Mouse (Mus musculus) ovary, postnatal 36 days (tissue): ENCODE results near the gene Mrpl38.

ENCODE experiments used
- DNase-seq: peaks from one replicate; pipeline ENCODE4 v3.0.0; 2022; ENCODE audit warnings: low spot score, mixed read lengths

The Mrpl38 gene

DNA sequence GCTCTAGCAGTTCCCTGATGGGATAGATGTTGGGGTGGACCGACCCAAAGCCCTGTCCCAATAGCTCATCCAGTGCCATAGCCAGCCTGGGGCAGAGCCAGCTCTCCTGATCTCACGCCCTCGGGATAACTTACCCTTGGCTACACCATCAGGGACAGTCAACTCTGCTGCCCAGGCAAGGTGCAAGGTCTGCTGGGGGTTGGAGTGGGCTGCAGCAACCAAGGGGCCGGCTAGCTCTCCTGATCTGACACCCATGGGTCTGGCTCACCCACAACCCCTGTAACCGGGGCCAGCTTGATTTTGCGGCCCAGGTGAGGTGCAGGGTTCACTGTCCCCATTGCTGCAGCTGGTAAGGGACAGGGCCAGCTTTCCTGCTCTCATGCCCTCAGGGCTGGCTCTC lies 47.1 kb downstream of the Mrpl38 start:
- no peak for DNase-seq

DNA sequence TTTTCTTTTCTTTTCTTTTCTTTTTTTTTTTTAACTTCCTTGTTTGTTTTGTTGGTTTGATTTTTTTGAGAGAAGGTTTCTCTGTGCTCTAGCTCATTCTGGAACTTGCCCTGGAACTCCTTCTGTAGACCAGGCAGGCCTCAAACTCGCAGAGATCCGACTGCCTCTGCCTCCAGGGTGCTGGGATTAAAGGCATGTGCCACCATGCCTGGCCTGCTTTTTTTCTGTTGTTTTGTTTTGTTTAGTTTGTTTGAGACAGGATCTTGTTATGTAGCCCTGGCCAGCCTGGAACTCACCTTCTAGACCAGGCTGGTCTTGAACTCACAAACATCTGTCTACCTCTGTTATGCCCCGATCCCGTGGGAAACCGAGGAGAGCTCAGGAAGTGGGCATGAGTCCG lies 49.1 kb downstream of the Mrpl38 start:
- no peak for DNase-seq

DNA sequence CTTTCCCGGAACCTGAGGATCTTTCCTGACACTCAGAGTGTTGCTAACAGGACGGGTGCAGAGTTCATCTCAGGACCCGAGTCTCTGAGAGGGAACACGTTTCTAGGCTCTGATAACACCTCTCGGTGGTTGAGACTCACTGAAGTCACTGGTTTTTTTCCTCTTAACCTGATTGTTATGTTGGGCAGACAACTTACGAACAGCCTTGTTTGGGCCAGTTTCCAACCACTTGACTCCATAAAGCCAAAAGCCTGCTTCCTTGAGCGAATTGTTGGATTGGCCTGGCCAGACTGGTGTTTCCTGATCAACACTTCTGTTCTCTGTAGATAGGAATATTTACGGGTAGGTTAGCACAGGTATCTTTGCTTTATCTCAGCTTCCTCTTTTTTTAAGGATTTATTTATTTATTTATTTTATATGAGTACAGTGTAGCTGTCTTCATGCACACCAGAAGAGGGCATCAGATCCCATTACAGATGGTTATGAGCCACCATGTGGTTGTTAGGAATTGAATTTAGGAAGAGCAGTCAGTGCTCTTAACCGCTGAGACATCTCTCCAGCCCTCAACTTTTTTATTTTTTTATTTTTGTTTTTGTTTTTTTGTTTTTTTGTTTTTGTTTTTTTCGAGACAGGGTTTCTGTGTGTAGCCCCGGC lies 49.8 kb downstream of the Mrpl38 start:
- no peak for DNase-seq

DNA sequence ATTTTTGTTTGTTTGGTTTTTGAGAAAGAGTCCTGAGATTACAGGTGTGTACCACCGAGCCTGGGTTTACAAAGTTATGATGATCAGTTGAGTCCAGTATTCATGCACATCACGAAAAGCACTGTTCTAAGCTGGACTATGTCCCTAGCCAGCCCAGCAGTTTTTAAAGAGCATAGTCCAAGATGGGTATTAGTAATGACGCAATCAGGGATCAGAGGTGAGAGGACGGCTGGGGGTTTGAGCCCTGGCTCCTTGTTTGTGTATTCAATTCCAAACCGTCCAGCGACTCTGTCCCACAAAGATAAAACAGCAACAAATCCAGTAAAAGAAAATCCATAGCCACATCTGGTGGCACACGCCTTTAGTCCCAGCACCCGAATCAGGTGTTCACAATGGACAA lies 50.5 kb downstream of the Mrpl38 start:
- DNase-seq, result no peak

DNA sequence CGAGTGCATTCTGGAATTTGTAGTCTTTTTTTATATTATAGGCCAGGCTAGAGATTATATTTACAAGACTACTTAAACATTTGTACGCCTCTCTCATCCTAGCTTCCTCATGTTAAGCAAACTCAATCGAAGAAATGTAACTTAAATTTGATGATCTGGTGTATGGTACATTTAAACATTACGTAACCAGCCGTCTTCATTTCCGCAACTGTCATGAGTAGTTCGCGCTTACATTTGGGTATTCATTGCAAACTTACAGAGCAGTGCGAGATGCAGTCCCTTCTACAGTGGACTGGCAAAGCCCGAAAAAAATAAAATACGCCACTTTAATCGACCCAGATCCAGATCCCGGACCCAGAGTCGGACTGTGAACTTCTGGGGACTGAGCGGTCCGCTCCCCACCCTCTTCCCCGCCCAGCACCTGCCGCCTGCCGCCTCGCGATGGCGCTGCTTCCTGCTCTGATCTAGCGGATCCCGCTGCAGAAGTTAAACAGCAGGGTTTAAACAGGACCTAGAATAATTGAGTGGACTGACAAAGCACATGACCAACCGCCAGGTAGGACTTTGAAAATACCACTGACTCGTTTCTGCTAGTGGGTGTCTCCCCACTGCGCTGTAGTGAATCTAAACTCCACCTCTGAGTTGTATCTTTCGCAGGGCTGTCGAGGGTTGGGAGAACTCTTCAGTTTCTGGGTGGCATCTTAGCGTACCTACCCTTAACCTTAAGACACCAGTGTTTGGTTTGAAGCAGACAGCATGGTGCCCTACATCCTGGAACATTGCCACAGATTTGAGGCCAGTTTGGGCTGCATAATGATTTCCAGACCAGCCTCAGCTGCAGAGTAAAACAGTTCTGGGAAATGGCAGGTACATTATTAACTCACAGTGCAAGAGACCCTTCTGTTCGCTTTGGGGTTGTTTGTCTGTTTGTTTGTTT lies 51.2 kb downstream of the Mrpl38 start:
- peak; percentile 88 for DNase-seq

DNA sequence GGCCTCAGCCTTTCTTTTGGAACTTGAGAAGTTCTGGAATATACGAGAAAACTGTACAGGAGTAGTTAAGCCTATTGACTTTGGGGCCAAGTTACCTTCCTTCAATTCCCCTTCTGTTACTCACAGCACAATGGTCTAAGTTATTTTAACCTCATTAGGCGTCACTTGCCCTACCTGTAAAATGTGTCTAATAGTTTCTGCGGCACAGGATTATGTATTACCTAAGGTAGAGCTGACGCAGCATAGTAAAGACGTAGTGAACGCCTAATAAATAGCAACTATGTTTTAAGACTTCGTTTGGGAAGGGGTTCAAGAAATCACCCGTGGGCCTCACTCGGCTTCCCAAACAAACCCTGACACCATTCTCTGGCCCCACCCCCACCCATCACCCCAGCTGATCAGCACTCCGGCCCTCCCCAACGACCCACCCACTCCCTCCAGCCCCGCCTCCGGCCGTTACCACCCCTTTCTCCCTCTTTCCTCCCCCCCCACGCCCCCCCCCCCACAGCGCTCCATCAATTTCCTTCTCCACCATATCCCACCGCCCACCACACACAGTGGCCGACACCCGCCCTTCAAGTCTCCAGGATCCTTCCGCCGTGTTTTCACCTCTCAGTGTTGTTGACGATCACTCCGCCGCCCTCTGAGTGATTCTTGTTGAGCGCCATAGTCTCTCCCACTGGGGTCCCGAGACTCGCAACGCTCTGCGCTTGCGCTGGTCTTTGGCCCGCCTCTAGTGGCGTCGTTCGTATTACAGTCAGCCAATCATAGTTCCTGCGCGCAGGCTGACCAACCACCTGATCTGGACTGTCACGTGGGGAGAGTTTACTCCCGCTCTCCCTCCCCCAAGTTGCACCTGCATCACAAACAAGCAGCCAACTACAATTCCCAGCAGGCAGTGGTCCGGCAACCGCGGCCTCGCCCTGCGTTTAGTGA lies 52.1 kb downstream of the Mrpl38 start, which contains the start of gene Wbp2:
Gene Wbp2, minus strand, starts transcription at position 738 of the 936 bp plus-strand sequence.
- peak; percentile 95 for DNase-seq

DNA sequence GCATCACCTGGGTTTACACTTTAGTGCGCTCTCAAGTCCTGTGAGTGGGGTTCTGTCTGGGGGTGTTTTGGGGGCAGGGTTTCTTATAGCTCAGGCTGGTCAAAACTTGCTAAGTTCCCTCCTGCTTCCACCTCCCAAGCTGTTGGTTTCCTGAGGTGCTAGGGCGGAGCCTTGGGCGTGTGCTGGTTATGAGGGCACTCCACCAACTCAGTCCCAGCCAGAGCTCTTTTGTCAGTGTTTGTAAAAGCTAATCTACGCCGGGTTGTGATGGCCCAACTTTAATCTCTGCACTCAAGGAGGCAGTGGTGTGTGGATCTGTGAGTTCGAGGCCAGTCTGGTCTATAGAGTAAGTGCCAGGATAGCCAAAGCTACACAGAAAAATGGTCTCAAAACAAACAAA lies 54.5 kb downstream of the Mrpl38 start:
- no peak for DNase-seq

DNA sequence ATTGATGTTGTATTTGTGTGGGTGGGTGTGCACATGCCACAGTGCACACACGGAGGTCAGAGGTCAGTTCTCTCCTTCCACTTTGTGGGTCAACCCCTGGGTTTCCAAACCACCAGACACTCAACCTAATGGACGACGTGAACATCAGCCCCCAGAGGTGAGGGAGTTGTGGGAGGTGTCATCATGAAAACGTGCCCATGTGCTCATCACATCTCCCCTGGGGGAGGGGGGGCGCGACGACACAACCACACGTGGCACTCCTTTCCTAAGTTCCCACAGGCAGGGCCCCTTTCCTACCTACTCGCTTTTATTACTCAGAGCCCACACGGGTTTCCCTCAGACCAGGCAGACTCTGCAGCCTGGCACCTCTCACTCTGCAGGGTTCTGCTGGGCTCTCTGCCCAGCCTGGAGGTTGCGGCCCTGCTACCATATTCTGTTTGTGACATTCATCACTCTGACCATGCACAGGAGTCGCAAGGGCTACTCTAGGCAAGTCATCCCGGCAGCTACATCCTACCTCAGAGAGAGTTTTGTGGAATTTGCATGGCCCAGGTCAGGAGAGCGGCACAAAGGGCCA lies 55.5 kb downstream of the Mrpl38 start:
- no peak for DNase-seq
